Mouse (Mus musculus): ENCODE results near the gene Ppa2. TPM values are rescaled to one million over a fixed set of nuclear protein-coding genes. Genes with fewer than 3 reads are reported as not detected.

Ppa2 gene
- total RNA-seq, 4 experiments from 2014 or later, result 49.5 to 52.9 (median 51.3) TPM

DNA sequence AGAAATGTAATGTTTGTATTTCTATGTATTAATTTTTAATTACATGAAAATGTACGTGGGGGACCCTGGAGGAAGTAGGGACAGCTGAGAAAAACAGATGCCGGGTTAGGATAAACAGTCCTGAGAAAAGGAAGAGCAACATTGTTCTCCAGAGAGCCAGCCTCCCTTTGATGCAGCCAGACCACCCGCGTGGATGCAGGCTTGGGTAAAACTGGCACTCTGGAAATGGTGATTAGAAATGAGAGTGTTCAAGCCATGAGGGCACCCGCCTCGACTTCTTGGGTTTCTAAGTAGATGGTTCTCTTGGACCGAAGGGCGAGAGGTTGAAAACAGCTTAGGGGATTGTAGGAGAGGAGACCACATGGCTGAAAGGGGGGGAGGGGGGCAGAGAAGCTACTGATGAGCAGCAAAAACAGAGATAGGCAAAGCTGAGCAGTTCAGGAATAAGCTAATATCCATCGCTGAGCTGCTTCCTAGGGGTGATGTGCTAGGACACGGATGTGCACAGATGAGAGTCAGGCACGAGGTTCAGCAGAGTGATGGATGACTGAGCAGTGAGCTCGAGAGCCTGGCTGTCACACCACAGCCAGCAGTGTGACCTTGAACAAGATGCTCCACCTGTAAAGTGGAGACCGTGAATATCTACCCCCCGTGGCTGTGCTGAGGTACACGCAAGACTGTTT lies 21.4 kb downstream of the Ppa2 start:
- DNase-seq (ENCODE audit: low spot score in 2 of 2), result no peak

DNA sequence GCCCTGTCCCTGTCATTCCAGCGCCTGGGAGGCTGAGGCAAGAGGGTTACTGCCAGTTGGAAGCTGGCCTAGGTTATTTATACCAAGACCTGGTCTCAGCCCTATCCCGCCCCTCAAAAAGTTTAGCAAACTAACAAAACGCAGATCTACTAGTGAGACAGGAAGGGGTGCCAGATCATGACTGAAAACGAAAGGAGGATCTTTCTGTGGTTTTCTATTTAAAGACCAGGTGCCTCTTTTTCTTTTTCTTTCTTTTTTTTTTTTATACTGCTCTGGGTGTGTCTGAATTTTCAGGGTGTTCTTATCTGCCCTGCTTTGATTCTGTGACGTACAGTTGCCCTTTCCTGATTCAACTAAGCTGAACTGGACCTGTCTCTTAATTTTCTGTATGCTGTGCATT lies 22.4 kb downstream of the Ppa2 start:
- no peak for DNase-seq (ENCODE audit: low spot score in 2 of 2)

DNA sequence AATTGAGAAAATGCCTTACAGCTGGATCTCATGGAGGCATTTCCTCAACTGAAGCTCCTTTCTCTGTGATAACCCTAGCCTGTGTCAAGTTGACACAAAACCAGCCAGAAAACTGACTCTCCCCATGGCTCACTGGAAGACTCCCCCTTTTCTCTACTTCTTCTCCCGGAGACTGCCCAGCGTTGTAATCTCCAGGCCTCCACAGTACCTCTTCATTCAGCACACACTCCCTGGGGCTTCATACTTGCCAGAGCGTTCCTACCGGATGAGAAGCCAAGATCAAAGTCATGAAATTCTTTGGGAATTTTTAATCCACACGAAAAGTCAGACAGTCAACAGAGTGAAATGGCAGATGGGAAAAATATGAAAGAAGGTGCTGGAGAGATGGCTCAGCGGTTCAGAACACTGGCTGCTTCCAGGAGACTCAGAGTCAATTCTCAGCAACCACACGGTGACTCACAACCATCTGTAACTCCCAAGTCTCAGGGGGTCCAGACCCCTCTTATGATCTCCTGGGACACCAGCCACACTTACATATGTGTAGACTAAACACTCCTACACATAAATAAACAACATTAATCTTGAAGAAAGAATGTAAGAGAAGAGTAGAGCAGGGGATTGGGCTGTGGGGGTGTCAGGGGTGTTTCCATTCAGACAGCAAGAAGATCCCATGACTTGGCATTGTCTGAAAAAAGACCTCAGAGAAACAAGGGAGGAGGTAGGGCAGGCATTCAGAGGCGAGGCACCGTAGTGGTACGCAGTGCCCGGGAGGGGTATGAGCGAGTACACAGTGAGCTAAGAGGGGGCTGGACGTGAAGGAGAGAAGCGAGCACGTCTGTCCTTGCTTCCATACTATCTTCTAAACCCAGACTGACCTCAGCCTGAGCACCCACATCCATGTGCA lies 23.6 kb downstream of the Ppa2 start:
- no peak for DNase-seq (ENCODE audit: low spot score in 2 of 2)

DNA sequence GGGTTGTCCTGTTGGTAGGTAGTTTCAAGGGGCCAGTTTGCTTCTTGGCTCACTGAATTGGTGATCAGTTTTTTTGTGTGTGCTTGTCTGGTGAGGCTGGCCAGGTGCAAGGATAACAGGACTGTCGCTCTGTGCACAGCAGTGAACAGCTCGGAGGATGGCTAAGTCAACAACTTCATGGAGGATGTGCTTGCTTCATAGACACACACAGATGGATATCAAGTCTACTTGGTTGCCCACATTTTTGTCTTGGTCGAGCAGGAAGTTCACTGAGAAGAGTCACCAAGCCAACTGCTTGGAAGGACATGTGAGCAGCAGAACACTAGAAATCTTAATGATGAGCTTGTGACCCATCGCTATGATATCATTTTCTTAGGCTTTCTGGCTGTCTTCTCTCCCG lies 24.8 kb downstream of the Ppa2 start:
- no peak for DNase-seq (ENCODE audit: low spot score in 2 of 2)

DNA sequence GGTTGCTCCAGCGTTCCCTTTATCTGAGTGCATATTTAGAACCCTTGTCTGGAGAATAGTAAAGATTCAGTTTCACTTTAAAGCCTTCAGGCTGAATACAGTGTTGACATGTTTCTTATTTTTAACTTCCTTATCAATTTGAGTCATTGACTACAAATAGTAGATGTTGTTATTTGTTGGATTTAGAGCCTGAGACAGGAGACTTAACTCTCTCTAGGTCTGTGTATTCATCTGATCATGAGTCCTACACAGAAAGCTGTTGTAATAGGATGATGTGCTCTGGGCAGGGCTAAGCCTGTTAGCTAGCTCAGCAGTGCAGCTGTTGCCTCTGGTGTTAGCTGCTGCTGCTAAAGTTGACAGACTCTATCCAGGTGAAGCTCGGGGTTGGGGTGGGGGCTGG lies 25.3 kb downstream of the Ppa2 start:
- DNase-seq (ENCODE audit: low spot score in 2 of 2), result no peak

DNA sequence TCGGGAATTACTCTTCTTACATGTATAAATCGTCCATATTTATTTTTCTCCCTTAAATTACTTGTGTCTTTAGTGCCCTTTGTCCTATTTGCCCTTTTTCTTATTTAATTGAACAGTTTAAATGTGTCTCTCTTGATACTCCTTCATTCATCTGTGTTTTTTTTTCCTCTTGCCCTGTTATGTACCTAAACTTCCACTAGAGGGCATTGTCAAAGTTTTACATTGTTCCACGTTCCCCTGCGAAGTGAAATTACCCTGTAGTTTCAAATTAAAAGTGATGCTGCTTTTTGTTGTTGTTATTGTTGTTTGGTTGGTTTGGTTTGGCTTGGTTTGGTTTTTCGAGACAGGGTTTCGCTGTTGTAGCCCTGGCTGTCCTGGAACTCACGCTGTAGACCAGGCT lies 26.5 kb downstream of the Ppa2 start:
- no peak for DNase-seq (ENCODE audit: low spot score in 2 of 2)

DNA sequence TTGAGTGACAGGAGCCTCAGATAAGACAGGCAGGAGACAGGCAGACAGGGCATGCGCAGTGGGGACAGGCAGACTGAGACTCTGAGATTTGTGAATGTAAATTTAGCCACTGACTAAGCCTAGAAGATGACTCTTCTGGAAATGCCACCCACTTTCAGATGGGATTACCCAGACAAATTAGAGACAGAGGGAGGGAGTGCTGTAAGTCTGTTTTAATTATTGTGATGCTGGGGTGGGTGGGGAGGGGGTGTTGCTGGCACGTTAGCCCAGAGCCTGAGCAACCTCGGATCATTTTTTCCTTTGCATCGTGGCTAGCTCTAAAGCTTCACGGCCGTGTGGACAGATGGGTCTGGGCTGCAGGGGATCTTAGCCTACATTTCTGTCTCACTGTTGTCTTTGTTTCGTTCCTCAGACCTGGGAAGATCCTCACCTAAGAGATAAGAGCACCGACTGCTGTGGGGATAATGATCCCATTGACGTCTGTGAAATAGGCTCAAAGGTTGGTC lies 29.0 kb downstream of the Ppa2 start:
- peak; percentile 13 to 82 for DNase-seq (ENCODE audit: low spot score in 2 of 2)

DNA sequence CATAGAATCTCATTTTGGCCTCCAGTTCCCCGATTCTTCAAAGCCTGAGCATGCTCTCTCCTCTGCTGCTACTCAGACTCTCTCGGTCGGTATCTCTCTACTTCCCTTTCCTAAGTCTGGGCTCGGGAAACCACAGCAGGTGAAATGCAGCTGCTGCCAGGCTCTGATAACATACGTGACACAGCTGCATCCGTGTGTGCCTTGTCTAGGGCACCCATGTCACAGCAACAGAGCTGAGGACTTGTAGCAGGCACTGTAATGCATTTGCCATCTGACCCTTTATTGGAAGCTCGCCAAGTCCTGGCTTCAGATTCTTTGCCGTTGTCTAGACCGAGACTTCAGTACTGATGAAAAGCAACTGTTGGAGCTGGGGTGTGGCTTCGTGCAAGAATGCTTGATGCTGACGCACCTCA lies 29.5 kb downstream of the Ppa2 start:
- no peak for DNase-seq (ENCODE audit: low spot score in 2 of 2)

DNA sequence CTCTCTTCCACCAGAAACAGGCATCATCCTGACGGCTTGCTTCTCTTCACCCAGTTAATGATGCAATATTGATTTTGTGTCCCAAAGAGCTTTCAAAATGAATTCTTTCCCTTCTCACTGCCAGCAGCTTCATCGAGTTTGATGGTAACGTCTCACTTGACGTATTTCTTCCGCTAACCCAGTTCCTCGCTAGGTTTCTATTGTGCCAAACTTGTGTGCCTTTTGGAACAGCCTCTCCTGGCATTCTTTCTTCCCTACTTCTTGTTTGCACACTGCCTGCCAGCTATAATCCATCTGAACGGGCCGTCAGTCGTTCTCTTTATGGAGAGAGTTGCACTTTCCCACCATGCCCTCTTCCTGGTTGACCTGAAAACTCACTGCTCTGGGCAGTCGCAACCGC lies 31.2 kb downstream of the Ppa2 start:
- no peak for DNase-seq (ENCODE audit: low spot score in 2 of 2)

DNA sequence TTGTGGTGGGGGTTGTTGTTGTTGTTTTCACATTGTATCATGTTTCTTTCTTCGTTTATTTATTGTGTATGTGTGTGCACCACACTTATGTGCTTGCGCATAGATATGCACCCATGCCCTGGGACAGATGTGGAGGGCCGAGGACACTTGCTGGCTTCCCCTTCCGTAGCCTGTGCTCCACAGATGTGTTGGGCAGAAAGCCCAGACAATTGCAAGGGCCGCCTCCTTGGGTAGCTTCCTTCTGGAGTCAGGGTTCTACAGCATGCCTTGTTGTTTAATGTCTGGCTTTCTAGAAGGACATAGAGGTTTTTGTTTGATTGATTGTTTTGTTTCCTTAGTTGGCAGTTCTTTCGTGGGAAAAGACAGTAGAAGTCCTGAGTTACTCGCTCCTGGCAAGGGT lies 37.6 kb downstream of the Ppa2 start:
- DNase-seq (ENCODE audit: low spot score in 2 of 2), result no peak

DNA sequence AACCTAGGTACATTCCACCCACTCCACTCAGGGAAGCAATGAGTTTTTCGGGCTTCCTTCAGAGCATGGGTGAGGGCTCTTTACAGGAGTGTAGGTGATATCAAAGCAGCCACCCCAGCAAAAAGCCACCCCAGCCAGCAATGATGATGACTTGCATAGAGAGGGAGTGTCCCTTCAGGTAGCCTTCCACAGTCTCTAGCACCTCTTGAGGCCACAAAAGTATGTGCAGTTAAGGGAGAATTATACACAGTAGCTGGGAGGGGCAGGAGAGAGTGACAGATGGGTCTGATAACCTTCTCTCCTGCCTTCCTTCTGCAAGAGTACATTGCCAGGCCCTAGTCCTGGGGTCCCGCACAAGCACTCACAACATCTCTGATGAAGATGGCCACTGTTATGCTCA lies 38.9 kb downstream of the Ppa2 start:
- no peak for DNase-seq (ENCODE audit: low spot score in 2 of 2)

DNA sequence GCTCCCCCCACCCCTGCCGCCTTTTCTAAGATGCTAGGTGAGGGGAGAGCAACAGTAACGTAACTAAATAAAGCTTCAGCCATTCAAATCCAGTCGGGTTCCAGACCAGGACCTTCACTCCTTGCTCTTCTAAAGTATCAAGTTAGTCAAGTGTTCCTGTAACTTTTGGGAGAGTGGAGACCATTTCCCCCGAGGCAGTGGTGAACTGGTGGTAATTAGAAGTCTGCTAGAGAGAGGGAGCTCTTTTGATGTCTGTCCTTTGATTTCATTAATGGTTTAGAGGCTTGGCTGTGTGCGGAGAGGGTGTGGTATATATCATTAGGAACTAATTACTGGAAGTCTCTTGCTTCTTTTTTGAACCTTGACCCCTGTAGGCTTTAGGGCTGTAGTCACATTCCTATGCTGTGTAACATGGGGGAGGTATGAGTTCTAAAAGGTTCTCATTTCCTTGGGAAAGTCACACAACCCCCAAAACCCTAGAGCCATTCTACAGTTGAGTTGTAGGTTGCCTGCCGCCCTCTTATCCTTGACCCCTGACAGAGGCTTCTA lies 47.6 kb downstream of the Ppa2 start:
- DNase-seq (ENCODE audit: low spot score in 2 of 2), result no peak

DNA sequence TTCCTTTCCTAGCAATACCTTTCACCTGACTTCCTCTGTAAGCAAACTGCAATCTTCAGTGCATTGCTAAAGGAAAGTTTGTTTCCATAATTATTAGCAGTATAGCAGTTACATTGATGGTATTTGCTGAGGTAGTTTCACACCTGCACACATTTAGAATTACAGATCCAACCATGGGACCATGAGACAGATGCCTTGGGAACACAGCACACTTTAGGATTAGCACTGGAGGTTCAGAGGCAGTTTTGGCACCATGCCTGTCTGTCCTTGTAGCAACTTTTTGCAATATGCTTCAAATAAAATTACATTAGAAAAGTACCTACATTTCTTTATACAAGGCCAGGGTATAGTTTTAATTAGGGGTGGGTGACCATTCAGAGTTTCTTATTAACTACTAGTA lies 48.1 kb downstream of the Ppa2 start:
- no peak for DNase-seq (ENCODE audit: low spot score in 2 of 2)

DNA sequence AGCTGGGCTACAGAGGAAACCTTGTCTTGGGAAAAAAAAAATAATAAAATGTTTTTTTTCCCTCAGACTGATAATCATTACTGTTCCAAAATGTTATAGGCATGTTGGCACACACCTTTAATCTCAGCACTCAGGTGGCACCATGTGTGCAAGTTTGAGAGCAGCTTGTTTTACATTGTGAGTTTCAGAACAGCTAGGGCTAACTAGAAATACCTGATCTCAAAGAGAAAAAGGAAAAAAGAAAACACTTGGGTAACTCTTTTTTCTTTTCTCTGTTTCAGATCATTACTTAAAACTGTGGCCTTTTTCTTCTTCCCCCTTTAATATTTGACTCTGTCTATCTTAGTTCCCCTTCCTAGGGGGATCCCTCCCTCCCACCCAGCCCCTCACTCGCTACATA lies 51.5 kb downstream of the Ppa2 start:
- DNase-seq (ENCODE audit: low spot score in 2 of 2), result no peak

DNA sequence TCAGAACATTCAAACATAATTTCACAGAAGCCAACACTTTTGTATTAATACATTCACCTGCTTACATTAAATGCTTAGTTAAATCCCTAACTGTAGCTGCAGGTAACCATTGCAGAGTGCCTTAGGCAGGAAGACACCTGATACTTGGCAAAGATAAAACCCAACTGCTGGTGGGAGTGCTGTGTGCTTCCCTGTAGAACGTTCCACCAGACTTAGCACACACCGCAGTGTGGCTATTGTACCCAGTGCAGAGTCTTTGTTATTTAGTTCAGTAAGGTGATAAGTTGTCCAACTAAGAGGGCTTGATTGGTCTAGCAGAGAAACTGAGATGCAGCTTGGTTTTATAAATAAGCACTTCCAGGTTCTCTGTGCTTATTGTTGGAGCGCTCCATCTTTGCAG lies 54.2 kb downstream of the Ppa2 start:
- no peak for DNase-seq (ENCODE audit: low spot score in 2 of 2)

DNA sequence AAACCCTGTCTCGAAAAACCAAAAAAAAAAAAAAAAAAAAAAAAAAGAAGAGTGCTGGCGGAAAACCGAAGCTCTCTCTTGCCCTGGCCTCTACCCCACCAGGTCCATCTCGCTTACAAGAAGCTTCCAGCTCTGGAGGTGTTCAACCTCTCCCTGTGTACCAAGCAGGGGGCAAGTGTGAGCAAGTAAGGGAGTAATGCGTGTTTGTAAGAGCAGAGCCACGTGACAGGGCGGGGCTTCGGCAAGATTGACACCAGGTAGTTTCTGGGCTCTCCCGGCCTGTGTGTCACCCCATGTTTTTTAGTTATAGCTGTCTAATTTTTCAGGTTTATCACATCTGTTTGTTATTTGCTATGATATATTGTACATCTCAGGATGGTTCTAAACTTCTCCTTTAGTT lies 56.2 kb downstream of the Ppa2 start:
- DNase-seq (ENCODE audit: low spot score in 2 of 2), result no peak

DNA sequence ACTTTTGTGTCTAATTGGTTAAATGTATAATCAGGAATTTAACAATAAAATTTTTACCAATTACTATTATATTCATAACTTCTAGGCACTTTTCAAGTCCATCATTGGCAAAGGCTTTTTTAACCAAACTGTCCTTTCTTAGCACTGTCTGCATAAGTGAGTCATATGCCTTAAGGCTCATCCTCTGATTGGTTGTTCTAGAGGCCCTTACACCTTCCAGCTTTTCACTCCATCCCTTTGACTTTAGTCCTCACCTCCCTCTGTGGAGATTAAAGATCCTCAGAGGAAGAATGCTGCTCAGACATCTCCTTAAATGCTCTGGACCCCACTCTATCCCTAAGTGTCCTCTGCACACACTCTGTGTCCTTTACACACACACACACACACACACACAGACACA lies 68.3 kb downstream of the Ppa2 start:
- DNase-seq (ENCODE audit: low spot score in 2 of 2), result no peak

DNA sequence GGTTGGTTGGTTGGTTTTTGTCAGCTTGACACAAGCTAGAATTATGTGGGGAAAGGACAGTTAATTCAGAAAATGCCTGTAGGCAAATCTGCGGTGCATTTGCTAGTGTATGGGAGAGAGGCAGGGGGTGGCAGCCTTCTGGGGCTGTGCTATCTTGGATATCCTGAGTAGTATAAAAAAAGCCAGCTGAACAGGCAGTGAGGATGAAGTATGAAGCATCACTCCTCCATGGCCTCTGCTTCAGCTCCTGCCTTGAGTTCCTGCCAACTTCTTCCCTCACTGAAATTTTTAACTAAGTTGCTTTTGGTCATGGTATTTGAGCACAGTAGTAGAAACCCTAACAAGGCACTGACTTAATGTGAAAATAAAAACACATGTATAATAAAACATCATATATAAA lies 70.1 kb downstream of the Ppa2 start:
- peak in 1 of 2 experiments; percentile 32 for DNase-seq (ENCODE audit: low spot score in 2 of 2)

DNA sequence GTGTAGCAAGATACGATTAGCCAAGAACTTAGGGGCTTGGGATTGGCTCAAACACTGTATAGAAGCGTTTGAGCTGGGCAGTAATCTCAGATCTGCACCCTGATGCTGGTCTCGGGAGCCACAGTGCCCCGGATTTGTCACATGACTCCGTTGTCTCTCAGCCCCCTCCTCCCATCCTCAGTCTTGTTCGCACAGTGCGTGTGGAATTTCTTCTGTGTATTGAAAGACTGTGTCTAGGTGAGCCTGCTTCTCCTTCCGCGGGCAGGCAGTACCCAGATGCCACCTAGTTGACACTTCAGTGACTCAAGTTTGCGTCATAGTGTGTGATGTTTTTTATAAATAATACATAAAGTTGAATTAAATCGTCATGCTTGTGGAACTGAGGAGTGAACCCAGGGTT lies 71.6 kb downstream of the Ppa2 start:
- DNase-seq (ENCODE audit: low spot score in 2 of 2), result no peak

DNA sequence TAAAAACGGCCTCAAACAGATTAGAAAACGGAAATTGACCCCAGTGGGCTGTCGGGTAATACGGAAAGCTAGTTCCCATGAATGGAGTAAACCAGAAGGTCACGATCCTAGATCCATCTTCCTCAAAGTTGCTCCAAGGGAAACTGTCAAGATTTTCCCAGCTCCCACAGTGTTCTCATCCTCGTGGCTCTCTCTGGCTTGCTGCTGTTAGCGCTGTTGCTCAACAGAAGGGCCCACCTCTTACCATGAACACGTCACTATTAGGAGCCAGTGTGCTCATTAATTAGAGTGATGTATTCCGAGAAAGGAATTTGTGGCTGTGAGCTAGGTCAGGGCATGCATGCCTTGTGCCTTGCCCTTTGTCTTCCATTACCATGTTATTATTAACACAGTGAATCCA lies 72.2 kb downstream of the Ppa2 start:
- no peak for DNase-seq (ENCODE audit: low spot score in 2 of 2)

DNA sequence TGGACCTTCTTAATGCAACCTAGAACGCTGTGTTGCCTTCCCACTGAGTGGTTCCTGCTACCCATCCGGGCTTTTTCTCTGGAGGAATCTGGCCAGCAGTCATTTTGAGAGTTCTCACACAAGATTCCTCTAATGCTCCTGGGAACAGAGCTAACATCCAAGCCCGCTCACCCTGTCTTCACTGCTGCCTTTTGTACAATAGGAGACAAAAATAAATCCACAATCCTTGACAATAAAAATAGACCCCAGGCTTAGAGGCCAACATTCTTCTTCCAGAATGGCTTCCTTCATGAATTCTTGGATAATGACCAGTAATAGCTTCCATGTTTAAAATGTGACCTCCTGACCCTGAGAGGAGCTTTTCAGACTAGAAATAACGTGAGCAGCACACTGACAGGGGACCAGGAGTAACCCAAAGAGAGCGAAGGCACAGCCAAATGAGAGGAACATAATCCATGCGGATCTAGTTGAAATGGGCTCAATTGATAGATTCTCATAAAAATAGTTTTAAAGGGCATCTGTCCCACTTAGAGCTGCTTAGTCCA lies 74.3 kb downstream of the Ppa2 start:
- DNase-seq (ENCODE audit: low spot score in 2 of 2), result no peak

DNA sequence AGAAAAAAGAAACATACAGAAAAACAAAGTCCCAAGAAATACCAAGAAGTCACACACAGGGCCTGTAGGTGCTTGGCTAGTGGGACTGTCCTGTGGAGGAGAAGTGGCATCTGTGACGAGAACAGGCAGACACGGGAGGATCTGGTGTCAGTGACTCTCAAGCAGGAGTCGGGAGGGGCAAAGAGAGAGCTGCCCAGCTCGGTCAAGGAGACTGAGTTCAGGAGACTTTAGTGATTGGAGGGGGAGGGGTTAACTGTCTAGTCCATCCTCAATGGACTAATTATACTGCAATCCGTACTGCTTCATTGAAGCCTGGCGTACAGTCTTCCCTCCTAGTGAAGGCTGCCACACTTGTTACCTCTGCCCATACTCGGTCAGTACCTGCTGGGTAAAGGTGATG lies 77.4 kb downstream of the Ppa2 start:
- no peak for DNase-seq (ENCODE audit: low spot score in 2 of 2)

All from left cerebral cortex, adult 8-10 months (tissue).